Mouse (Mus musculus) c-Kit-positive CD71-negative TER-119-negative erythroid progenitor cells, embryonic 14.5 days (primary cell): ENCODE results near the gene Zfp787.
A peak's percentile ranks its signal among the peaks of the same experiment; 100 is the strongest.
"Not testable (repeated sequence)": the region's sequence is repeated elsewhere in the genome, so short reads cannot be mapped to it uniquely, and the experiment has no call there.

ENCODE experiments used
- DNase-seq: peaks from one replicate; pipeline ENCODE4 v3.0.0-alpha.2; 2013; ENCODE audit warnings: low read depth

The Zfp787 gene

GRCm38 (mm10) chr7:6162172-6162571, 6.4 kb upstream of the Zfp787 start:
- DNase-seq, result no peak

DNA sequence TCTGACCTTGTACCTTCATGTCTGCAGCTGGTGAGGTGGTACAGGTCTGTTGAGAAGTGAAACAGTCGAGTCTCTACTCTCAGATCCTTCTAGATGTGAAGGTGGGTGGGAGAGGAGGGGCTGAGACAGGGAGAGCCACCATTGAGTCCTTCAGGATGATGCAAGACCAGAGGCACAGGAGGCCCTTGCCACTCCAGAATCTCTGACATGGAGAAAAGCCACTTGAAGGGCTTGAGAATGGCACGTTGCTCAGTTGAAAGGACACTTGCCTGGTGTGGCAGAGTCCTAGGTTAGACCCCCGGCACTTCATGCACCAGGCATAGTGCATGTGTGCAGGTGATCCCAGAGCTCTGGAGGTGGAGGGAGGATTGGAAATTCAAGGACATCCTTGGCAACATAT, 5.7 kb upstream of the Zfp787 start:
- no peak for DNase-seq

DNA sequence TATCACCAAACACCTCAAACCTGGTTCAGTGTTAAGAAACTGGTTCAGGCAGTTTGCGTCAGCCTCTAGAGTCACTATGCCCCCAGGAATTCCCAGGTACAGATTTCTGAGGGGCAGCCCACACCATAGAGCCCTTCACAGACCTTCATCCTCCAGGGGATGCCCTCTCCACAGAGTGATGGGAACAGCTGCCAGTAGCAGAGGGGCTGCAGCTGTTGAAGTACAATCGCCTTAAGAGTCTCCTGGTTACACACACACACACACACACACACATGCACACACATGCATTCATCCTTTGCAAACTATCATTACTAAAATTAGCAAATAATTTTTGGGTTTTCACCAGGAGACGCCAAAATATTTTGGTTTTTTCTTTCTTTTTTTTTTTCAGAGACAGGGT, 3.8 kb upstream of the Zfp787 start:
- no peak for DNase-seq

DNA sequence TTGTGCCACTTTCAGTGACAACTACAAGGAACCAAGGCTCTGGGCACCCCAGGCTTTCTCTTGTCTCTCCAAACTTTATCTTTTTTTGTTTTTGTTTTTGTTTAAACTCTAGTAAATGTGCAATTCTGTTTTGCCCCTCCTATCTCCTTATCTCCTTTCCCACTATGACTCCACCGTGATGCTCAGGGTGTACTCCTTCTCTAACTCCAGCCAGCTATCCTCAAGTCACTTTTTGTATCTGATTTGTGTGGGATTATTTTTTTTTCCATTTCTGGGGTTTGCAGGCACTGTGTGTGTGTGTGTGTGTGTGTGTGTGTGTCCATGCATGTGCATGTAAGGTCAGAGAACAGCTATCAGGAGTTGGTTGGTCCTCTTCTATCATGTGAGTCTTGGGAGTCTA, 1.7 kb upstream of the Zfp787 start:
- DNase-seq, result no peak

- DNase-seq, result no peak
Observed at GRCm38 (mm10) chr7:6156901-6157472, 1.2 kb upstream of the Zfp787 start.

DNA sequence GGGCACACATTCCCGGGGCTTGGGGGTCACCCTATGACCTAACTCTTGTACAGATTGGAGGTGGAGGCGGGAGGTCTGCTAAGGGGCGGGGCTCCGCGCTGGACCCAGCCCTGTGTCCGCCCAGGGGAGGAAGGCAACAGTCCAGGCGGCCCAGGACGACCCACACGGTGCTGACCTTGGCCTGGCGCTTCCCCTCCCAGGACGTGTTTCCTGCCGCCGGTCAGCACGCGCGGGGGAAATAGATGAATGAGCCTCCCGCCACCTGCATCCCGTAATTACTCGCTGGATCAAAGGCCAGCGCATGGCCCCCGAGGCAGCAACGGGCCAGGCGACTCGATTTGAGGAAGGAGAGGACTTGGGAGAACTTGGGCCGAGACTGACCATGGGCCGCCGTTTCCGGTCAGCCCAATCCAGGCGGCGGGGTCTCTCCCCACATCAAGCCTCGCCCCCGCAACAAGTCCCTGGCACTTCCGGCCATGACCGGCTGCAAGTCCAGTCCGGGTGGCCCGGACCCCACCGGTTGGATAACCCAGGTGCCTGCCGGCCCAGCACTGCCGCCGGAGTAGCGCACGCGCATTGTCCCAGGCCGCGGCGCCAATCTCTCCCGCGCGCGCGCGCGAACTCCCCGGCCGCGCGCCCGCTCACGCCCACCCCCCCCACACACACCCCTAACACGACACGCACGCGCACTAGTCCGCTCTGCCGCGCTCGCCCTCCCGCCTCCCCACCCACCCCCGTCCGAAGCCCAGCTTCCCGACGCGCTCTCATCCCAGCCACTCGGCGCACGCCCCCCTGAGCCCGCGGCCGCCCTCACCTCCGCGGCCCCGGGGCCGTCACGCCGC, 545 bp downstream of the Zfp787 start:
- peak; percentile 60 for DNase-seq

DNA sequence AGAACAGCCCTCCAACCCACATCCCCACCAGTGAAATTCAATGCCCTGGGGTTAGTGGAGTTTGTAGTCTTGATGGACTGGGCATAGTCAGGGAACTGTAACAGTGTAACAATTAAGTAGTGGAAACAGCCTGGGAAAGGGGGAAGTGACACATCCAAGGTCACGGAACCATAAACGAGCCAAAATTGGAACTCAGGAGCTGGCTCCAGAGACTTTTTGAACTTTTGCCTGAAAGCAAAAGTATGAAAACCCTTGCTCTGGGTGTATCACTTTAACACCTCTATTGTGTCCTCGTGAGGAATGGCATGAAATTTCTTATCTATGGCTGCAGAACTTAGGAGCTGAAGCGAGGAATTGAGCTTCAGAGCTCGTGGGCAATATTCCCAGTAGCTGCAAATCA, 1.6 kb downstream of the Zfp787 start:
- no peak for DNase-seq

- no peak for DNase-seq
Observed at GRCm38 (mm10) chr7:6153131-6153530, 2.7 kb downstream of the Zfp787 start.

DNA sequence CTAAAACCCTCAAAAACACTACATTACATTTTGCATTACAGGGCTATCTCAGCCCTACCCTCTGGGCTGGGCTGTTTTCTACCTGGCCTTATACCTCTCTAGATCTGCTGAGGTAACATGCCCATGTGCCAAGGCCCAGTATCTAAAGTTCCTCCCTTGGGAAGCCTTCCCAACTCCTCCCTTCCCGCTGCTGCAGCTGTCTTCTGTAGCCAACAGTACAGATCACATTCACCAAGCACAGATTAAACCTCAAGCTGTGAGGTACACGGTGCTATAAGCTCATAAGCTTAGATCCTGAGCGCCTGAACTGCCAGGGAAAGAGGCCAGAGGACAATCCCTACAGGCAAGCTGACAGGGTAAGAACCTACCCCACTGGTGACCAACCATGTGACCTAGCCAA, 3.8 kb downstream of the Zfp787 start:
- DNase-seq, result no peak

DNA sequence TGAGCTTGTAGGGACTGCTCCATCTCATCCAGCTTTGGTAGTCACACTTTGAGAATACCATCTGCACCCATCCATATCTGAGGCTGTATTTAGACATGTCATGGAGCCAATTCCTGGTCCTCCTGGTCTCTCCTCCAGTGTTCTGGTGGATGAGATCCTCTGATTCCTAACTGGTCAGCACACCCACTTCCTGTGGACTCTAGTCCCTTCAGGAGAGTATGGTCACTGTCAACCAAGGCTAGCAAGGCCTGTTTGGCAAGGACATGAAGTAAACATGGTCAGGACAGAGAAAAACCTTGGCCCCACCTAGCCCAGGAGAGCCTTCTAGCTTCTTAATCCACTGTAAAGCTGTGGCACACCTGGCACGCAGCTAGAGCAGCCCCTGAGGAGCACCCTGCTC, 4.5 kb downstream of the Zfp787 start:
- no peak for DNase-seq

DNA sequence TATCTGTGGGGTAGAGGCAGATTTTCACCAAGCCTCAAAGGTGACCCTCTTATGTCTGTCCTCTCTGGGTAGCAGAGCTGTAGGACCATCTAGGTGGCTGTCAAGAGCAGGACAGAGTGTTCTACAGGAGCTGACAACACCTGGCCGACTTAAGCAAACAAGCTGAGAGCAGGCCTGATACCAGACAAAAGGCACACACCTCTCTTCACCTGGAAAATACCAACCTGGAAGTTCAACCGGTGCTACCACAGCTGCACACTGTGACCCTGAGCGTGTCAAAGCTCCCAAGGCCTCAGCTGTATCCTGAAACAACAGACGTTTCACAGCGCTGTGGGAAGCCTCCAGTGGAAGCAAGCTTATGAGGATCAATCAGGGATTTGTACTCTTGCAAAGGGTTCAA, 8.1 kb downstream of the Zfp787 start:
- DNase-seq, result no peak

- DNase-seq, result no peak
Observed at GRCm38 (mm10) chr7:6146982-6147325, 8.8 kb downstream of the Zfp787 start.

GRCm38 (mm10) chr7:6146194-6146981, 9.4 kb downstream of the Zfp787 start:
- DNase-seq, result no peak

- no peak for DNase-seq
Observed at GRCm38 (mm10) chr7:6145423-6146188, 10.2 kb downstream of the Zfp787 start.

GRCm38 (mm10) chr7:6143991-6144531, 11.7 kb downstream of the Zfp787 start:
- DNase-seq, result no peak

DNA sequence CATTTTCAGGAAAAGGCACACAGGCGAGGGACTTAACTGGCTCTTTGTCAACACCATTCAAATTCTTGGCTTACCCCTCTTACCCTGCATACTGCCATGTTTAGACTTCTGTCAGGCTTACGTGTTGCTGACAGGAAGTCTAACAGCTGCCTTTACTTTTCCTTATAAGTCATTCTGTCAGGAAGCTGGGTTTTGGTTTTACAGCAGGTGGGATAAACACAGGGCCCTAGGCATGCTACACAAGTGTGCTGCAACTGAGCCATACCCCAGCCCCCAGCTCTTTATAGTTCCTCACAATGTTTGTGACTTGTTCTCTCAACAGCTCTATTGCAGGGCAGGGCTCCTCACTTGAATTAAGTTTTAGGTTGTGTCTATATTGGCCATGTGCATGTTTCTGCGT, 16.5 kb downstream of the Zfp787 start:
- no peak for DNase-seq

DNA sequence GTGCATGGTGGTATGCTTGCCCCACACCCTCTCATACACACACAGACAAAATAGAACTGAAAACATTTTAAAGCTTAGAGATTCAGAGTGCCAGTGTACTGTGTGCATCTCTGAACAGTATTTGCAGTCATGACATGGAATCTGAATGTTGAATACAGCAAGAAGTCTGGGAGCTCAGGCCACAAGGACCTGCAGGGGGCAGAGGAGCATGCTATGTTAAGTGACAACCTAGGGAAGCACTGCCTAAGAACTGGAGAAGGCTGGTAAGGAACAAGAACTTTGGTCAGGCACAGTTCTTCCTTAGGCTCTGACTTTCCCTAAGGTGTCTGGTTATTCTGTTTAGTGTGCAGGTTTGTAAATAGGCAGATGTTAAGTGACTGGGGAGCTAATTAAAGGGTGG, 19.3 kb downstream of the Zfp787 start:
- no peak for DNase-seq

- DNase-seq, result no peak
Observed at GRCm38 (mm10) chr7:6132646-6133045, 23.2 kb downstream of the Zfp787 start.

GRCm38 (mm10) chr7:6130346-6130745, 25.5 kb downstream of the Zfp787 start:
- DNase-seq, result no peak

- DNase-seq, result peak; percentile 76
Observed at GRCm38 (mm10) chr7:6126690-6127448, 28.9 kb downstream of the Zfp787 start.

DNA sequence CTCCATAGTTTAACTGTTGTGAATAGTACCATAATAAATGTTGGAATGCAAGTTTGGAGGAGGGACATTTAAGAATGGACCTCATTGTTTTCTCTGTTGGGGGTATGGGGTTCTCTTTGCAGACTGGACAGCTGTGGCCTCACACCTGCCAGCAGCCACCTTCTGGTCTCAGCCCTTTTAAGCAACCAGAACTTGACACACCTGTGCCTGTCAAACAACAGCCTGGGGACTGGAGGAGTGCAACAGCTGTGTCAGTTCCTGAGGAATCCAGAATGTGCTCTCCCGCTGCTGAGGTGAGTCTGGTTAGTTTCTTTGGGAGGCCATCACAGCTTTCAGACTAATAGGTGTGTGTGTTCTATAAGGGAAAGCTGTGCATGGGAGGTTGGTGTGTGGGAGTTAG, 34.7 kb downstream of the Zfp787 start:
- not testable (repeated sequence) for DNase-seq
